Mouse (Mus musculus) embryonic facial prominence, embryonic 10.5 days (tissue): ENCODE results near the gene Atxn3. TPM values are rescaled to one million over a fixed set of nuclear protein-coding genes. Genes with fewer than 3 reads are reported as not detected.
A peak's percentile ranks its signal among the peaks of the same experiment; 100 is the strongest.
"Not testable (repeated sequence)": the region's sequence is repeated elsewhere in the genome, so short reads cannot be mapped to it uniquely, and the experiment has no call there.

Experiments
- DNase-seq: peaks from one replicate; pipeline ENCODE4 v3.0.0-alpha.2; 2017; ENCODE audit warnings: low spot score
- H3K27ac ChIP-seq: fragments of 300-500 bp; sonication (generic); replicated peaks from 2 replicates; pipeline ENCODE4 v1.5.1; 2016; ENCODE audit warnings: mild to moderate bottlenecking
- H3K27me3 ChIP-seq: fragments of 300-500 bp; sonication (generic); replicated peaks from 2 replicates; pipeline ENCODE4 v1.6.1; 2016; ENCODE audit warnings: low read depth, mild to moderate bottlenecking; ENCODE audit not compliant: poor library complexity, severe bottlenecking
- H3K36me3 ChIP-seq: fragments of 300-500 bp; sonication (generic); replicated peaks from 2 replicates; pipeline ENCODE4 v1.6.1; 2016; ENCODE audit warnings: mild to moderate bottlenecking, moderate library complexity
- H3K4me1 ChIP-seq: fragments of 300-500 bp; sonication (generic); 2 replicates; pipeline ENCODE4 v1.6.1; 2016
- H3K4me3 ChIP-seq: fragments of 300-500 bp; sonication (generic); 2 replicates; pipeline ENCODE4 v1.5.1; 2016; ENCODE audit warnings: mild to moderate bottlenecking, moderate library complexity
- H3K9me3 ChIP-seq: fragments of 300-500 bp; sonication (generic); 2 replicates; pipeline ENCODE4 v1.6.1; 2016; ENCODE audit warnings: mild to moderate bottlenecking
- WGBS: fragments of 180-500 bp; shearing (Covaris S2); methylation state at CpG from one replicate; pipeline ENCODE4 v1.1.7; 2016; 5-methylcytosine and 5-hydroxymethylcytosine counted together
- polyA plus RNA-seq: library from polyadenylated mRNA; unstranded; fragments of >200 nt; fragmentation: Nextera tagmentation; extraction: Ambion mirVana; gene quantifications from 2 replicates; pipeline ENCODE4 v1.2.1, GENCODE M21; 2016

Atxn3 gene
- polyA plus RNA-seq, 1 experiment from 2014 or later: 13.7 TPM

DNA sequence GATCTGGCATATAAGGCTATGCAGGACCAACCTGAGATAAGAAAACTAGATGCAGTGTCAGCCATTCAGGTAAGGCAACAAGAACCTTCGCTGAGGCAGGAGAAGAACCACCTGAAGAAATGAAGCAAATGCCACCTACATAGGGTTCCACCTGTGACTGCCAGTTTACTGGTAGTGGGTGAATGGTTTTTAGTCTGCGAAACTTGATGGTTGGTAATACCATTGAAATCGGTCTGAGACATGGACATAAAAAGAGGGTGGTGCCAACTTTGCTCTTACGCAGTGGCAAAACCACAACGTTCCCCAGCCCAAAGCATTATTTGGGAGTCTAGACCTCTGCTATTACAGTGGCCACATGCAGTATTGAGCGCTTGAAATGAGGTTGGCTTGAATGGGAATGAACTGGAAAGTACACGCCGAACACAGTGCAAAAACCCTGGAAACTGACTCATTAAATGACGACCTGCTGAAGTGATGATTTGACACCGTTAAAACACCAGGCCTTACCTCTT is 19.4 kb upstream of the Atxn3 start:
- peaks cover 20% of the 10 kb centered on the region for H3K4me1 ChIP-seq
- WGBS: 95% methylated on average over 10 of the region's 10 CpGs
- H3K4me3 ChIP-seq: peak overlapping the region; percentile 96
- no peaks in the 10 kb centered on the region for H3K27me3 ChIP-seq
- H3K27ac ChIP-seq: no peak overlapping the region
- peaks cover 34% of the 10 kb centered on the region for H3K36me3 ChIP-seq
- no peak for DNase-seq
- H3K9me3 ChIP-seq: no peaks in the 10 kb centered on the region

GRCm38 (mm10) chr12:101976651-101977403 is 18.8 kb upstream of the Atxn3 start:
- Histone ChIP-seq H3K4me3 (peak overlapping the region; percentile 96), H3K27me3 (no peaks in the 10 kb centered on the region), H3K27ac (peak overlapping the region; percentile 99), H3K9me3 (no peaks in the 10 kb centered on the region), H3K4me1 (peaks cover 20% of the 10 kb centered on the region), H3K36me3 (peaks cover 35% of the 10 kb centered on the region)
- 23% methylated on average over 13 of the region's 13 CpGs for WGBS
- no peak for DNase-seq

DNA sequence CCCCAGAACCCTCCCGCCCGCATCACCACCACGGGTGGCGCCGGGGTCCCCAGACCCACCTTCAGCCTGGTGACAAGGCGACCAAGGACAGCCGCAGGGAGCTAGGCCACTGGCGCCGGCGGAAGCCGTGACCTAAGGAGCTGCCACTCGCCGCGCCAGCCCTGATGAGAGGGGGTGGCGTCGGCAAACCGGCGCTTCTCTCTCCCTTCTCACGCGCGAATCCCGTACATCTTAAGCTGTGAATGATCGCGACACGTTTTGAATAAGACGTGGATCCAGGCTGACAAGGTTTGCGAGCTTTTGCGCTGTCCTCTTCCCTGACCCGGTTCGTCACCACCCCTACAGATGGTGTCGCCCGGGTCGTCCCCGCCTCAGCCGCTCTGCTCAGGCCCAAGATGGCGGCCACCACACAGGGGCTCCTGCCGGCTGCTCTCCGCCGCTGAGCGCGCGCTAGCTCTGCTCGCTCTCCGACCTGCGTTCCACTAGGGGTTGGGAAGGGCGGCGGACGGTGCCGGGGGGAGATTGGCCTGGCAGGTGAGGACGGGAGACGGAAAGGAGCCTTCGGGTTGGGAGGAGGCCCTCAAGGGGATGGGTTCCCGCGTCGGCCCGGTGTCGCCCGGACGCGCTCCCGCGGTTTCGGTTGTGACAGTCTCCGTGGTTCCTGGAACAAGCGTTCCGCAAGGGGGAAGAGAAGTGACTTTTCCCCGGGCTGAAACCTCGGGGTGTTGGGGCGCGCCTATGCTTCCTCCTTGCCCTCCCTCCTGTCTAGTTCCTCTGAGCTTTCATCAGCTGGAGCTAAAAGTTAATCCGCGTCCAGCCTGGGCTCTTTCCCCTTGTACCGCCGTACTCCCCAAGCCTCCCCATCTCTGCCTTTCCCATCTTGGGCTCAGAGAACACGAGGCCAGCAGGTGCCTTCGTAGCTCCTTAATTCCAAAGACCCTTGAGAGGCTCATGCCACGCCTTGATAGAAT is 17.8 kb upstream of the Atxn3 start, which contains the start of gene Cpsf2:
Gene Cpsf2, plus strand, starts transcription at position 388 of the 971 bp plus-strand sequence.
- DNase-seq: peak; percentile 88
- Histone ChIP-seq H3K4me3 (peak within 1 kb of the TSS; percentile 96), H3K36me3 (peaks cover 31% of the 10 kb centered on the region), H3K27me3 (no peaks in the 10 kb centered on the region), H3K4me1 (peaks cover 20% of the 10 kb centered on the region), H3K9me3 (no peaks in the 10 kb centered on the region), H3K27ac (peak within 1 kb of the TSS; percentile 99)
- under 1% methylated on average over 77 of the region's 77 CpGs for WGBS

DNA sequence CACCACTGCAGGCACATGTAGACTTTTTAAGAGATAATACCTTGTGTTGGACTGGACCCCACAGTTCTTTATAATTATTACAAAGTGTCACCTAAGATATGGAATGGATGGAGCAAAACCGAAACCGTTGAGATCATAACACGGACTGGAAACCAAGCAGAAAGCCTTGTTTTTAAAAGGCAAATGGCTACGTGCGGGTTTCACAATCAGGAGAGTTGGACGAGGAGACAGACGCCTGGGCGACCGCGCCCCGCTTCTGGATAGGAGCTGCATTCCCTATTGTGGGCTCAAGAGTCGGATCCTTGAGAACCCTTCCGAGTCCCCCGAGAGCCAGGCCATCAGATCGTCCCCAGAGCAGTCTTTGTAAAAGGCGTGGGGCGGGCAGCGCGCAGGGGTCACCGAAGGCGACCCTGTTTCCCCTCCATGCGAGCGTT is 17.1 kb upstream of the Atxn3 start:
- no peaks in the 10 kb centered on the region for H3K9me3 ChIP-seq
- WGBS: under 1% methylated on average over 23 of the region's 23 CpGs
- peak overlapping the region; percentile 99 for H3K27ac ChIP-seq
- DNase-seq: no peak
- no peaks in the 10 kb centered on the region for H3K27me3 ChIP-seq
- H3K4me1 ChIP-seq: peaks cover 20% of the 10 kb centered on the region
- peaks cover 30% of the 10 kb centered on the region for H3K36me3 ChIP-seq
- peak overlapping the region; percentile 96 for H3K4me3 ChIP-seq

- WGBS: 24% methylated on average over 1 of the region's 1 CpGs
- Histone ChIP-seq H3K27me3 (no peaks in the 10 kb centered on the region), H3K36me3 (peaks cover 30% of the 10 kb centered on the region), H3K9me3 (no peaks in the 10 kb centered on the region), H3K4me1 (peaks cover 20% of the 10 kb centered on the region), H3K27ac (peak overlapping the region; percentile 99), H3K4me3 (peak overlapping the region; percentile 96)
- no peak for DNase-seq
These were observed 16.5 kb upstream of the Atxn3 start for GRCm38 (mm10) chr12:101974571-101974970.

DNA sequence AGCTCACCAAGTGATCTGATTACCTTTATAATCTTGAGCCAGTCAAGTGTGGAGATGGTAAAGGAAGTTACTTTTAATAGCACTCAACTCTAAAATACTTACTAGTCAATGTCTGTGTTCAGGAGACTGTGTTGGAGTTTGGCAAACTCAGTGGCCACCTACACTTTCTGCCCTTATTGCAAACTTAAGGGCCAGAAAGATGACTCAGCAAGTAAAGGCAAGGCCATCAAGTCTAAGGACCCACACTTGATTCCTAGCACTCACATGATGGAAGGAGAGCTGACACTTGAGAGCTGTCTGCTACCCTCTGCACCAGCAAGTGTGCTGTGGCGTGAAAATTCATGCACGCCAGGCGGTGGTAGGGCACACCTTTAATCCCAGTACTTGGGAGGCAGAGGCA is 14.2 kb upstream of the Atxn3 start:
- Histone ChIP-seq H3K4me3 (no peak overlapping the region), H3K27me3 (no peaks in the 10 kb centered on the region), H3K36me3 (peaks cover 52% of the 10 kb centered on the region), H3K27ac (no peak overlapping the region), H3K9me3 (no peaks in the 10 kb centered on the region), H3K4me1 (peaks cover 14% of the 10 kb centered on the region)
- DNase-seq: no peak
- 94% methylated on average over 3 of the region's 3 CpGs for WGBS

DNA sequence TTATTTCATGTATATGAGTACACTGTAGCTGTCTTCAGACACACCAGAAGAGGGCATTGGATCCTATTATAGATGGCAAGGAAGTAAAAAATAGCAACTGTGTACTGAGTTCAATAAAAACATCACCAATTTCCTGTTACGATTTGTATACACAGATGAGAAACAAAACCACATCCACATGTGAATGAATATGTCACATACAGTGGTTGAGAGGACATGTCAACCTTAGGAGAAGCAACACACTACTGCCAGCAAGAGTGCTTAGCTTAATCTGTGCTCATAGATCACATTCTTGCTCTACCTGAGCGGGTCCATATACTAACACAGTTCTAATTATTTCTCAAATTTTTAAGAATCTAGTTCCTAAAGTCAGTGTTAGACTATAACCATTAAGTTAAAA is 13.3 kb upstream of the Atxn3 start:
- Histone ChIP-seq H3K9me3 (no peaks in the 10 kb centered on the region), H3K36me3 (peaks cover 60% of the 10 kb centered on the region), H3K4me3 (no peak overlapping the region), H3K27ac (no peak overlapping the region), H3K4me1 (peaks cover 6% of the 10 kb centered on the region; the same call in 1 of the 2 replicates), H3K27me3 (no peaks in the 10 kb centered on the region)
- 92% methylated on average over 2 of the region's 2 CpGs for WGBS
- no peak for DNase-seq

GRCm38 (mm10) chr12:101958960-101959780 is 1.1 kb upstream of the Atxn3 start:
- peak overlapping the region; percentile 92 for H3K4me3 ChIP-seq
- 88% methylated on average over 5 of the region's 5 CpGs for WGBS
- H3K36me3 ChIP-seq: peaks cover 14% of the 10 kb centered on the region

DNA sequence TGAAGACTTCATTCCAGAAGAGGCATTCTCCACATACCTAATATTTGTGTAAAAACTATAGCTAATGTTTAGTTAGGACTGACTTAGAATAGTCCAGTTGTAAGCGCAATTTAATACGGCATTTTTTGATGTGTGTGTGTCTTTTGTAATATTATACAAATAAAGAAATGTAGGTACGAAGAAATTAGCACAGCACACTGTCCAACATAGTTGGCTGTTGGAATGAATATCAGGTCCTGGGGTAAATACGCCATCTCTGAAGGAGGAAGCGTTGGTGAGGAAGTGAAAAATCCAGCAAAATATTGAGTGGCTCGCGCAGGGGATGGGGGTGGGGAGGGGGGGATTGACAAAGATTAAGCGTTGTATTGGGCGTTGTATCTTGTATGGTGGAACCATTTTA is 510 bp upstream of the Atxn3 start:
- 60% methylated on average over 9 of the region's 9 CpGs for WGBS
- H3K4me3 ChIP-seq: peak overlapping the region; percentile 92
- H3K27me3 ChIP-seq: no peaks in the 10 kb centered on the region
- peak overlapping the region; percentile 59 for H3K27ac ChIP-seq
- peaks cover 14% of the 10 kb centered on the region for H3K36me3 ChIP-seq
- H3K9me3 ChIP-seq: no peaks in the 10 kb centered on the region
- DNase-seq: no peak
- peaks cover 14% of the 10 kb centered on the region for H3K4me1 ChIP-seq

More at GRCm38 (mm10) chr12:101958960-101959780, 1.1 kb upstream of the Atxn3 start:
- H3K27ac ChIP-seq: 0 out of 2 replicates have a peak overlapping the region, but pooled peaks have one; percentile 59
- not testable (repeated sequence) for H3K9me3 ChIP-seq, DNase-seq, H3K27me3 ChIP-seq
- peaks cover 14% of the 10 kb centered on the region for H3K4me1 ChIP-seq

DNA sequence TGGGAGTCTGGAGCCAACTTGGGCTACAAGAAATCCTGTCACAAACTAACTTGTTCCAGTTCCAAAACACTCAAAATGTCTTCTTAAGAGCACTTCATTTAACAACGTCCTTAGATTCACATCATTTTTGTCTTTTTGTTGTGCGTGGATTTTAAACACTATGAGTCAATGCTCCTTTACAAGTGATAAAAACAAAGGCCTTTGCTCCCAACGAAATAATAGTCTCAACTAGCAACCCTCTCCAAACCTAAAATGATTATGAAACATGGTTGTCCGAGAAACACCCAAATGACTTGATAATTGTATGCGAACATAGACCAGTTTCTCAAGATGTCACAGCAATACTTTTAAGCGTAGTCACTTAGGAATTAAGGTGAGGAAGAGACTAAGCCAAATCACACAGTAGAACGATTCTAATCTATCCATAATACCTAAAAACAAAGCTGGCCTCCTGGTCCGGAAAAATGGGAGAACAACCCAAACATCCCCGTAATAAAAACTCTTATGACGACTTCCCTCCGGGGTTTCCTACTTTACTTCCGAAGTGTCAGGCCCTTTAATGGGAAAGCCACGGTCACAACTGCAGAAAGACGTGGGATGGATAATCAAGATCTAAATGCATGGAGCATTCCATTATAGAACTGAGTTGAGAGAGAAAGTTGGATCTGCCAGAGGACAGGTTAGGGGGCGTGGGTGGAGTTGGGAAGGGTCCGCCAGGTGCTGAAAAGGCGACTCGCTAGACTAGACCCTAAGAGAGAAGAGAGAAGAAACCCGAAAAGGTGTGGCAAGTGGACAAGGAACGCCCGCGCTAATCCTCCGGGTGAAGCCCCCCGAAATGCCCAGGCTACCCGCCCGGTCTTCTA is 736 bp downstream of the Atxn3 start:
- H3K4me3 ChIP-seq: peak overlapping the region; percentile 92
- no peak for DNase-seq
- H3K9me3 ChIP-seq: no peaks in the 10 kb centered on the region
- 15% methylated on average over 26 of the region's 26 CpGs for WGBS
- peak overlapping the region; percentile 93 for H3K27ac ChIP-seq
- H3K36me3 ChIP-seq: peaks cover 14% of the 10 kb centered on the region
- no peaks in the 10 kb centered on the region for H3K27me3 ChIP-seq
- peaks cover 14% of the 10 kb centered on the region for H3K4me1 ChIP-seq

- not testable (repeated sequence) for H3K9me3 ChIP-seq, H3K27me3 ChIP-seq, DNase-seq, H3K4me3 ChIP-seq, H3K27ac ChIP-seq
- peaks cover 14% of the 10 kb centered on the region for H3K4me1 ChIP-seq
- WGBS: 95% methylated on average over 8 of the region's 8 CpGs
- H3K36me3 ChIP-seq: peaks cover 18% of the 10 kb centered on the region
These were observed 2.2 kb downstream of the Atxn3 start for GRCm38 (mm10) chr12:101955821-101956220.
